ENCODE assay signal across 8 mouse cellular contexts in the genomic region with DNA sequence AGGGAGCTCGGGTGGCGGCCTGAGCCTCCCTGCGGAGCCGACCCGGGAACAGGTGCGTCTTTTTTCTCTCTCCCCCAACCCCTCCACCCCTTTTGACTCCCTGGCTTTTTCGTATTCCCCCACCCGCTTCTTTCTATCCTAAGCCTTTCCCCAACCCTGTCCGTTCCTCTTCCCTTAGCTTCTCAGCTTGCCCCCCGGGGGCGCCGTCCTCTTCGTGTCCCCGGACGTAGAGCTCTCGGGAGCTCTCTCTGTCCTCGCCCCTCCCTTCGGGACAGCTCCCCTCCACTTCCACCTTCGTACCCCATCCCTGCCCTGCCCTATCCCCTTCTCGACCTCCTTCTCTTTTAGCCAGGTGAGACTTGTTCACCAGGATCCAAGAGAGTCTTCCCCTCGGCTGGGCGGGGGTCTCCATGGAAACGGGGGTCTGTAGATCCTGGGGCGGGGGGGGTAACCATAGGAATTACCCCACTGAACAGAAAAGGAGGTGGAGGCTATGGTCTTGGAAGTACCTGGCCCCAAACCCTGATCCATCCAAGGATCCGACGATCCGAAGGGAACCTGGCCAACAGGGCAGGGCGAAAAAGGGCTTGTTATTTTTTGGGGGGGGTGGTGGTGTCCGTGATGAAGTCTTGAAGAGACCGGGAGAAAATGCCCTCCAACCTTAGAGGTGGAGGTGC. TPM values are rescaled to one million over a fixed set of nuclear protein-coding genes. Genes with fewer than 3 reads are reported as not detected.
A peak's percentile ranks its signal among the peaks of the same experiment; 100 is the strongest.
DNase-seq lines count a peak whose midpoint lies in the region; ATAC-seq and TF ChIP-seq lines count a peak whose summit lies in the region.

No protein-coding gene starts in this region.

- H3K9ac ChIP-seq in heart, embryonic 11.5 days (ENCODE audit: low read depth, low read length): peak overlapping the region; percentile 65
- H3K9ac ChIP-seq in ES-E14 (ENCODE audit: insufficient read depth, low read depth, low read length, poor library complexity, severe bottlenecking): peak overlapping the region; percentile 74
- H3K9ac ChIP-seq in embryonic facial prominence, embryonic 13.5 days: peak overlapping the region; percentile 73
- H3K9ac ChIP-seq in kidney, embryonic 15.5 days: peak overlapping the region; percentile 43
- H3K9ac ChIP-seq in midbrain, embryonic 12.5 days (replicated peaks): peak overlapping the region; percentile 63

- no peaks in the 10 kb centered on the region for H3K36me3 ChIP-seq in heart, embryonic 11.5 days (ENCODE audit: control insufficient read depth, insufficient read depth, low read length)
- no peaks in the 10 kb centered on the region for H3K36me3 ChIP-seq in ES-E14 (ENCODE audit: control insufficient read depth, insufficient read depth, low read length, poor library complexity, severe bottlenecking)
- no peaks in the 10 kb centered on the region for H3K36me3 ChIP-seq in embryonic facial prominence, embryonic 13.5 days
- no peaks in the 10 kb centered on the region for H3K36me3 ChIP-seq in kidney, embryonic 15.5 days
- H3K36me3 ChIP-seq in midbrain, embryonic 12.5 days: no peaks in the 10 kb centered on the region

- no peaks in the 10 kb centered on the region for H3K4me1 ChIP-seq in heart, embryonic 11.5 days (ENCODE audit: control insufficient read depth, insufficient read depth, low read length)
- 0 out of 4 replicates have a peak, but pooled peaks cover 0 to 2% of the 10 kb centered on the region in 2 experiments for H3K4me1 ChIP-seq in ES-E14 (ENCODE audit: control insufficient read depth in 2 of 2, insufficient read depth in 2 of 2, low read length in 2 of 2, poor library complexity in 1 of 2)
- H3K4me1 ChIP-seq in embryonic facial prominence, embryonic 13.5 days: 0 out of 2 replicates have a peak, but pooled peaks cover 3% of the 10 kb centered on the region
- peaks cover 15% of the 10 kb centered on the region for H3K4me1 ChIP-seq in kidney, embryonic 15.5 days
- H3K4me1 ChIP-seq in midbrain, embryonic 12.5 days: no peaks in the 10 kb centered on the region

- peak overlapping the region; percentile 62 for H3K27ac ChIP-seq in heart, embryonic 11.5 days (ENCODE audit: low read depth, low read length)
- no peak overlapping the region for H3K27ac ChIP-seq in ES-E14 (ENCODE audit: insufficient read depth, low read depth, low read length, poor library complexity, severe bottlenecking)
- H3K27ac ChIP-seq in embryonic facial prominence, embryonic 13.5 days: peak overlapping the region; percentile 62
- peak overlapping the region; percentile 82 for H3K27ac ChIP-seq in kidney, embryonic 15.5 days
- H3K27ac ChIP-seq in midbrain, embryonic 12.5 days (replicated peaks): peak overlapping the region; percentile 72

- peak overlapping the region; percentile 59 for H3K4me3 ChIP-seq in heart, embryonic 11.5 days (ENCODE audit: low read depth, low read length)
- peak overlapping the region; percentile 75 to 81 for H3K4me3 ChIP-seq in ES-E14 (ENCODE audit: insufficient read depth in 1 of 2, low read depth in 1 of 2, low read length in 2 of 2, poor library complexity in 1 of 2, severe bottlenecking in 1 of 2)
- H3K4me3 ChIP-seq in embryonic facial prominence, embryonic 13.5 days: peak overlapping the region; percentile 55
- peak overlapping the region; percentile 60 for H3K4me3 ChIP-seq in kidney, embryonic 15.5 days (replicated peaks)
- H3K4me3 ChIP-seq in midbrain, embryonic 12.5 days: peak overlapping the region; percentile 60

- peak overlapping the region; percentile 82 for H3K4me2 ChIP-seq in heart, embryonic 11.5 days
- H3K4me2 ChIP-seq in embryonic facial prominence, embryonic 13.5 days: peak overlapping the region; percentile 67
- H3K4me2 ChIP-seq in kidney, embryonic 15.5 days: peak overlapping the region; percentile 75
- H3K4me2 ChIP-seq in midbrain, embryonic 12.5 days (replicated peaks): peak overlapping the region; percentile 75

- 8% methylated on average over 29 of the region's 30 CpGs for WGBS in heart, embryonic 11.5 days (ENCODE audit: insufficient replicate concordance)
- WGBS in embryonic facial prominence, embryonic 13.5 days: 16% methylated on average over 28 of the region's 30 CpGs
- 15% methylated on average over 29 of the region's 30 CpGs for WGBS in kidney, embryonic 15.5 days
- WGBS in midbrain, embryonic 12.5 days: 29% methylated on average over 28 of the region's 30 CpGs

- H3K27me3 ChIP-seq in heart, embryonic 11.5 days (ENCODE audit: control insufficient read depth, insufficient read depth, low read length): peaks cover 17% of the 10 kb centered on the region
- H3K27me3 ChIP-seq in embryonic facial prominence, embryonic 13.5 days: peaks cover 21% of the 10 kb centered on the region; the same call in 1 of the 2 replicates
- 0 out of 2 replicates have a peak, but pooled peaks cover 6% of the 10 kb centered on the region for H3K27me3 ChIP-seq in kidney, embryonic 15.5 days
- H3K27me3 ChIP-seq in midbrain, embryonic 12.5 days: no peaks in the 10 kb centered on the region; the same call in none of the 2 replicates

- no peak; the same call in 1 of the 2 replicates for ATAC-seq in heart, embryonic 11.5 days (replicated peaks; ENCODE audit: insufficient number of reproducible peaks, low FRiP score, low TSS enrichment)
- ATAC-seq in embryonic facial prominence, embryonic 13.5 days (ENCODE audit: insufficient number of reproducible peaks, insufficient read depth, low FRiP score, low TSS enrichment, low read depth): no peak
- peak; percentile 3; the same call in 1 of the 2 replicates for ATAC-seq in kidney, embryonic 15.5 days (replicated peaks; ENCODE audit: low FRiP score)
- ATAC-seq in midbrain, embryonic 12.5 days (ENCODE audit: low FRiP score, low read depth): no peak; the same call in 1 of the 2 replicates
- ATAC-seq in erythroid progenitor cell, adult 5-6 weeks (replicated peaks; ENCODE audit: low FRiP score, poor library complexity, severe bottlenecking): no peak

- DNase-seq in heart, adult 18-20 months: no peak
- DNase-seq in ES-E14 (ENCODE audit: low read depth, low spot score): no peak
- DNase-seq in left cerebral cortex, adult 11 months (ENCODE audit: low spot score): no peak

- in situ Hi-C loops in ES-E14 (cut with MboI; ENCODE audit: low sequenced_read_pairs in 2 of 2, unreplicated experiment in 2 of 2): no loop called here

- H3K9me3 ChIP-seq in heart, embryonic 11.5 days (replicated peaks; ENCODE audit: control insufficient read depth, low read length): no peaks in the 10 kb centered on the region
- no peaks in the 10 kb centered on the region for H3K9me3 ChIP-seq in ES-E14 (ENCODE audit: control insufficient read depth, insufficient read depth, low read depth, low read length)
- H3K9me3 ChIP-seq in embryonic facial prominence, embryonic 13.5 days: no peaks in the 10 kb centered on the region
- H3K9me3 ChIP-seq in kidney, embryonic 15.5 days (replicated peaks): no peaks in the 10 kb centered on the region
- no peaks in the 10 kb centered on the region for H3K9me3 ChIP-seq in midbrain, embryonic 12.5 days

TF ChIP-seq in ES-E14, 5 proteins besides CTCF, POLR2A, EP300 and RAD21:
- TF ChIP-seq MAFK (IDR thresholded peaks at IDR 0.05; ENCODE audit: insufficient read depth, low read depth, low read length): no peak
- no peak for TF ChIP-seq HCFC1 (IDR thresholded peaks at IDR 0.05; ENCODE audit: borderline replicate concordance, insufficient read depth, low read length)
- TF ChIP-seq ZC3H11A (IDR thresholded peaks at IDR 0.05; ENCODE audit: borderline replicate concordance, low read depth, low read length): no peak
- TF ChIP-seq CHD2 (IDR thresholded peaks at IDR 0.05; ENCODE audit: low read depth, low read length): no peak
- TF ChIP-seq ZNF384 (IDR thresholded peaks at IDR 0.05; ENCODE audit: low read depth, low read length): no peak

RNA-seq across cellular contexts. Expression of a gene that starts 2.9 kb away (rescaled TPM):
- 4.7 and 6.6 TPM in 2 replicates for polyA plus RNA-seq in heart, embryonic 11.5 days (2014; fragmentation: Nextera tagmentation; extraction: Ambion mirVana)
- 1 to 10 TPM; 5.1 to 6.4 TPM for total RNA-seq in heart, adult 18-20 months (2021)
- total RNA-seq in ES-E14 (2012; rRNA removed): 1.7 and 2.7 TPM in 2 replicates
- 6.2 and 6.8 TPM in 2 replicates for polyA plus RNA-seq in embryonic facial prominence, embryonic 13.5 days (2015; fragmentation: Nextera tagmentation; extraction: Ambion mirVana)
- 6.3 and 6.9 TPM in 2 replicates for polyA plus RNA-seq in kidney, embryonic 15.5 days (2015; fragmentation: Nextera tagmentation; extraction: Ambion mirVana)
- 6.7 and 8.3 TPM in 2 replicates for polyA plus RNA-seq in midbrain, embryonic 12.5 days (2016; fragmentation: Nextera tagmentation; extraction: Ambion mirVana)
- 32.1 and 40.2 TPM in 2 replicates for total RNA-seq in erythroid progenitor cell, adult 5-6 weeks (2015; ENCODE audit: low replicate concordance)
- 86.3 and 87.1 TPM in 2 replicates for total RNA-seq in erythroid progenitor cell, adult 5-6 weeks (2017; ENCODE audit: low replicate concordance)
